12 mouse cellular contexts compared by ENCODE assay signal in genomic region chr5:5889376-5889775, GRCm38 (mm10).
"Had no signal": no experiment of that assay in that cellular context is flagged by ENCODE, and none has a peak within 500 bp of the region (broad histone marks: within the 10 kb centered on the region; RNA-seq: fewer than 3 reads in every experiment).

No protein-coding gene starts in this region.

- DNase-seq: retina, postnatal 1 day; right cerebral cortex, adult 18-20 months; right cerebral cortex, postnatal 14 days; right cerebral cortex, postnatal 25 days; right cerebral cortex, postnatal 4 days; spleen, adult 18-20 months; thymus, adult 18-20 months; thymus, adult 2 months; thymus, postnatal 14 days; thymus, postnatal 25 days; thymus, postnatal 36 days; thymus, postnatal 4 days had no signal
